Mouse (Mus musculus): ENCODE results near the gene Sash1. TPM values are rescaled to one million over a fixed set of nuclear protein-coding genes. Genes with fewer than 3 reads are reported as not detected.

Gene Sash1
- polyA plus RNA-seq, 1 experiment from 2014 or later = 3.9 TPM

DNA sequence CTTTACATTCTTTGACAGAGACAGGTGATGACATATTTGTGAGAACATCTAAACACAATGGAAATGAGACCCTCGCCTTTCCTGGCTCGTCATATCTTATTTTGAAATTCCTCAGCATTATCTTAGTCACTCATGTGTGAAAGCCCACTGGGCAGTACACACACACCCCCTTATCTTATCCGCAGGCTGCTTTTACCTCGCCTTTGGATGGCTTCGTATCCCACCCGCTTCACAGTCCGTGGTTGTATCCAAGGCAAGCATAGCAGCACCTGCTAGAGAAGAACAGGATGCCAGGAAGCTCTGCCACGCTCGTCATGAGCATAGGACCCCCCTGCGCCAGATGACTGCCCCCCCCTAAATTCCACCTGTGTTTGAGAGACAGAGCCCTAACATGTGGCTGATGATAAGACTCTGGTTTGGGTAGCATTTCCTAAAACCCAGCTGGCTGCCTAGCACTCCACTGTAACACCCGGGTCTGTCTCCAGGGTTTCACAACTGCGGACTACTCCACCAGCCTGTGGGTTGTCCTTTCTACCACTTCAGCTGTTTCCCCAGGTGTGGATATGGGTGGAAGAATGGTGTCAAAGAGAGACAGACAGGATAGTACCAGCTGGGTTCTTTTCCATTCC, 84.0 kb downstream of the Sash1 start:
- H3K36me3 ChIP-seq = peaks cover 32% of the 10 kb centered on the region
- no peaks in the 10 kb centered on the region for H3K27me3 ChIP-seq (ENCODE audit: insufficient read depth, poor library complexity, severe bottlenecking)
- WGBS = 79% methylated on average over 12 of the region's 12 CpGs
- H3K4me1 ChIP-seq (replicated peaks) = peaks cover 42% of the 10 kb centered on the region
- no peak for DNase-seq (ENCODE audit: low spot score)
- H3K9me3 ChIP-seq = 0 out of 2 replicates have a peak, but pooled peaks cover 4% of the 10 kb centered on the region
- H3K27ac ChIP-seq = peak overlapping the region; percentile 83
- no peak overlapping the region for H3K4me3 ChIP-seq

DNA sequence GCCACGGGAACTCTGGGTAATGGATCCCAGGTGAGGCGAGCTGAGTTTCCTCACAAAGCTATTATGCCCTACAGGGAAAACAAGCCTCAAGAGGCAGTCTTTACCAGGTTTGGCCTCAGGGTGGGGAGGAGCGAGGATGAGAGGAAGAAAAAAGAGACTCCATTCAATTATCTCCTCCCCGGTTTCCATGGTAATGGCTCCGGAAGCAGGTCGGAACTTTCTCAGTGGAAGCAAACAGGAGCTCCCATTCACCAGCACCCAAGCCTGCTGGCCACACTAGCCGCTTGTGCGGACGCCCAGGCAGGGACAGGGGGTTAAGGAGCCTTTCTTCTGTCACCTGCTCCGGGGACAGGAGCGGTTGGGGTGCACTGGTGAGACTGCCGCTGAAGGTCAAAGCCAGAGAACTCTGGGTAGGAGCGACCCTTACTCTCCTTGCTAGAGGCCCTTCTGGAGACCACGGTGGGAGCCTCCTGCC, 84.7 kb downstream of the Sash1 start:
- peak; percentile 53 for DNase-seq (ENCODE audit: low spot score)
- 33% methylated on average over 14 of the region's 14 CpGs for WGBS
- H3K9me3 ChIP-seq = 0 out of 2 replicates have a peak, but pooled peaks cover 4% of the 10 kb centered on the region
- peak overlapping the region; percentile 83 for H3K27ac ChIP-seq
- H3K36me3 ChIP-seq = peaks cover 33% of the 10 kb centered on the region
- H3K27me3 ChIP-seq (ENCODE audit: insufficient read depth, poor library complexity, severe bottlenecking) = no peaks in the 10 kb centered on the region
- peaks cover 42% of the 10 kb centered on the region for H3K4me1 ChIP-seq (replicated peaks)
- H3K4me3 ChIP-seq = peak overlapping the region; percentile 37

DNA sequence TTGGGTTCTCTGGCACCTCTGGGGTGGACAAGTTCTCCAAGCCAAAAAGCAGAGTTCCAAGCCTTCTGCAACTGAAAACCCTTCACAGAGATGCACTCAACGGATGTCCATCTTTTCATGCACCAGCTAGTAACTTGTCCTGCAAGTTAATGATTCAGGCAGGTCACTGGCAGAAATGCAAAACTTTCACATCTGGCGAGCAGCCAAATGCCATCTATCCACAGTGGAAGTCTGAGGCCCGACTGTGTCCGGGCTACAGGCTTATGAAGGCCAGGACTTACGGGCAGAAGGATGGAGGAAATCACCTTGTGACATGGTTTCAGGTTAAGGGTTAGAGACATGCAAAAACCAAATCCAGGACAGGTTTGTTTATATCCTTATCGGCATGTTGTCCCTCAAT, 88.0 kb downstream of the Sash1 start:
- no peak for DNase-seq (ENCODE audit: low spot score)
- H3K4me3 ChIP-seq = no peak overlapping the region
- no peak overlapping the region for H3K27ac ChIP-seq
- H3K27me3 ChIP-seq (ENCODE audit: insufficient read depth, poor library complexity, severe bottlenecking) = no peaks in the 10 kb centered on the region
- H3K9me3 ChIP-seq = 0 out of 2 replicates have a peak, but pooled peaks cover 4% of the 10 kb centered on the region
- peaks cover 21% of the 10 kb centered on the region for H3K4me1 ChIP-seq (replicated peaks)
- 93% methylated on average over 6 of the region's 6 CpGs for WGBS
- peaks cover 36% of the 10 kb centered on the region for H3K36me3 ChIP-seq

DNA sequence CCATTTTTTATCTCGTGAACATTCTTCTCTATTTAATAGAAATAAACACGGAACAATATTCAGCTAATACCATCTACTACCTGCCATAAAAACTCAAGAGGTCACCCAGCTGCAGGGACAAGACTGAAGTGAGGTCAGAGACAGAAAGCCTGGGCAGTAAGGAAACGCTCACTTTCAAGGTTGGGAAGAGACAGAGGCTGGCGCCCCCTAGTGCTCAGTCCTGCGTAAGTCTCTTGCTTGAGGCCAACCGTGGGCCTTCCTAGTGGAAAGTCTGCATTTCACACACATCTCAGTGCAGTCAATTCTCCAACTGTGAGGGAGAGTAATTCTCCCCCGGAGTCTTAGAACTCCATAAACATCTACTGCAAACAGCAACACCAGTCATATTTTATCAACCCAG, 90.5 kb downstream of the Sash1 start:
- no peaks in the 10 kb centered on the region for H3K27me3 ChIP-seq (ENCODE audit: insufficient read depth, poor library complexity, severe bottlenecking)
- peak; percentile 70 for DNase-seq (ENCODE audit: low spot score)
- 41% methylated on average over 7 of the region's 7 CpGs for WGBS
- H3K36me3 ChIP-seq = peaks cover 35% of the 10 kb centered on the region
- no peak overlapping the region for H3K27ac ChIP-seq
- H3K9me3 ChIP-seq = 0 out of 2 replicates have a peak, but pooled peaks cover 4% of the 10 kb centered on the region
- no peaks in the 10 kb centered on the region for H3K4me1 ChIP-seq (replicated peaks)
- no peak overlapping the region for H3K4me3 ChIP-seq

DNA sequence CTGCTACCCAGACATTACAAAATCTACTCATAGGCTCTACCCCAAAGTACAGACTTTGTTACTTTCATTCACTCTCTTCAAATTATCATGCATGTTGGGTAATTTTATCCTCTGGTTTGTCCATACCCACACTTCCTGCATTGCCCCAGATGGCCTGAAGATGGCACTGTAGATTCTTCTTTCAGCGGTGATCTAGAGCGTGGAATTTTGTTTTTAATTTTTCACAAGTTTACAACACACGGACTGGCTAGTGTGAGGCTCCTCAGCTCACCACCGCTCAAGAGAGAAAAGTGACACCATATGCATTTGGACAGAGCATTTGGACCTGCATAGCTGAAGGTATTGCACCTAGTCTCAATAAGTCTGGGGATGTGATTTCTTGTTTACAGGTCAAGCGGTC, 93.5 kb downstream of the Sash1 start:
- Histone ChIP-seq H3K36me3 (peaks cover 11% of the 10 kb centered on the region), H3K4me3 (no peak overlapping the region), H3K9me3 (no peaks in the 10 kb centered on the region), H3K27me3 (ENCODE audit: insufficient read depth, poor library complexity, severe bottlenecking) (no peaks in the 10 kb centered on the region), H3K4me1 (replicated peaks) (peaks cover 6% of the 10 kb centered on the region), H3K27ac (no peak overlapping the region)
- 68% methylated on average over 5 of the region's 5 CpGs for WGBS
- DNase-seq (ENCODE audit: low spot score) = peak; percentile 39

DNA sequence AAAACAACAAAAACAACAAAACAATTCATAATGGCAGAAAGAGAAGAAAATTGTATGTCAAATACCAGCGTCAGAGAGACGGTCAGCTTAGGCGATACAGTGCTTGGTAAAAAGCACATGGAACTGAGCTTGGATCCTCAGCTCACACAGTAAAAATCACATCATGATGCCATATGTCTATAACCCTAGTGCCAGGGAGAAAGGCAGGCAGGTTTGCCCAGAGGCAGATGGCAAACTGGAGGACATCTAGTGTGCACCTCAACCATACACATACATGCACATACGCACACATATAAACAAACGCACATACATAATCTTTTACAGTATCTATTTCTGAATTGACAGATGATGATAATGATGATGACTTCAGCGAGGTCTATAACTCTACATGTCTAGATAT, 96.8 kb downstream of the Sash1 start:
- DNase-seq (ENCODE audit: low spot score) = no peak

DNA sequence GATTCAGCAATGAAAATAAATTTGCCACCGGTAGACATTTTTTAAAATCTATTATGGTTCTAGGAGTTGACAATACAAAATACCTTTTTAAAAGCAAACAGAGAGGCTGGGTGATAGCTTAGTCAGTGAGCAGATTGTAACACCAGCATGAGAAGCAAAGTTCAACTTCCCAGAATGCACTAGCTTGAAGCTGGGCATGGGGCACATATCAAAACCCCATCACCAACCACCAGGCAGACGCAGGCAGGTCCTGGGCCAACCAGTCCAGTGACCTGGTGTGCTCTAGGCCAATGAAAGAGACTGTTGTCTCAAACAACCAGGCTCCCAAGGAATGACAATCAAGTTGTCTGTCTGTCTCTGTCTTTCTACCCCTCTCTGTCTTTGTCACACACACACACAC, 98.6 kb downstream of the Sash1 start:
- Histone ChIP-seq H3K9me3 (no peaks in the 10 kb centered on the region), H3K27ac (0 out of 2 replicates have a peak overlapping the region, but pooled peaks have one; percentile 12), H3K27me3 (ENCODE audit: insufficient read depth, poor library complexity, severe bottlenecking) (no peaks in the 10 kb centered on the region), H3K36me3 (peaks cover 16% of the 10 kb centered on the region), H3K4me1 (replicated peaks) (peaks cover 33% of the 10 kb centered on the region), H3K4me3 (no peak overlapping the region)
- 58% methylated on average over 2 of the region's 2 CpGs for WGBS
- no peak for DNase-seq (ENCODE audit: low spot score)

More for the DNA sequence above, 96.8 kb downstream of the Sash1 start:
- Histone ChIP-seq H3K4me1 (replicated peaks) (peaks cover 33% of the 10 kb centered on the region), H3K27me3 (ENCODE audit: insufficient read depth, poor library complexity, severe bottlenecking) (no peaks in the 10 kb centered on the region), H3K4me3 (no peak overlapping the region), H3K27ac (no peak overlapping the region), H3K36me3 (peaks cover 12% of the 10 kb centered on the region), H3K9me3 (no peaks in the 10 kb centered on the region)
- WGBS = 93% methylated on average over 6 of the region's 6 CpGs

DNA sequence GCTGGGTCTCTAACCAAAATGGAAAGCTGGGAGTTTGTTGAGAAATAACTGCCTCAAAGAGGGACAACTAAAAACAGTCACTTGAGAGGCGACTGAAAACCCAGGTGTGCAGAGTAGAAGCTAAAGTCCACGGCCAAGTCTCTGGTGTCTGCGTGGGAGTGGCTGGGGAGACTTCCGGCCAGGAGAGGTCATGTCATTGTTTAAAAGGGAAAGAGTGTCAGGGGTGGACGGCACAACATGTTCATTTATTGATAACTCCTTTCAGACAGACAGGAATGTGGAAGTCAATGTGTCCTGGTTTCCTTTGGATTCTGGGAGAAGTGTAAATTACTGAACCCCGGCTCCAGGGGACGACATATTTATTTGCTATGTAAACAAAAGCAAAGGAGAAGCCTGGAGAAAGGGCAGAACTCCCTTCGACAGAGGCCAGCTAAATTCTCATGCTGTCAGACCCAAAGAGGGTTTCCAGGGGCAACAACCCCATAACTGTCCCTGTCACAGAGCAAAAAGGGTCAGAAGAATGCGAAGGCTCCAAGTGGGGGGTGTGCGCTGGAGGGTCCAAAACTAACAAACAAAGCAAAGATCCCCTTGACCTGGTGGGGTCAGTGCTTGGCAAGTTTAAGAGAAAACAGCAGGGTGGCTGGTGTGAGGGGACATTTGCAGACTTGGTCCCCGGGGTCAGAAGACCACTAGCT, 100.3 kb downstream of the Sash1 start:
- Histone ChIP-seq H3K27ac (peak overlapping the region; percentile 41), H3K27me3 (ENCODE audit: insufficient read depth, poor library complexity, severe bottlenecking) (no peaks in the 10 kb centered on the region), H3K4me3 (no peak overlapping the region), H3K9me3 (no peaks in the 10 kb centered on the region), H3K4me1 (replicated peaks) (peaks cover 33% of the 10 kb centered on the region), H3K36me3 (peaks cover 27% of the 10 kb centered on the region)
- 22% methylated on average over 11 of the region's 11 CpGs for WGBS
- peak; percentile 63 for DNase-seq (ENCODE audit: low spot score)

DNA sequence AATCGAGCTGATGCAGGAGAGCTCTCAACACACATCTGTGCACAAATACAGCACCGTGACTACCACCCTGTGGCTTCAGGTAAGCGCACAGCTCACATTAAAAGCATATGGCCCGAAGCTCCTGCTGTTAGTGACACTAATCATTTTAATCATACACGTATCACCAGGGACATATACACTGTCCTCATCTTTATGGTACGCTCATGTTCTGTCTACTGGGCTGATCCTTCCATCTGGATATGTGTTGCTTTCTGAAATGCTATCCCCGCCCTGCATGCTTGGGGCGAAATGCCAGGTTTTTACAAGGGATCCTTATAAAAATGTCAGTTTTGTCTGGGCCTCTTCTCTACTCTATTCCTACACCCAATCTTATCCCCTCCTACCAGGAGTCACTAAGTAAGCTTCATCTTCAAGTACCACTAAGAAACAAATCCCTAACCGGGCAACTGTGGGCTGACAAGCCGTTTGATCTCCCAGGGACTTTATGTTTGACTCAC, 103.9 kb downstream of the Sash1 start:
- WGBS = 89% methylated on average over 10 of the region's 10 CpGs
- Histone ChIP-seq H3K4me1 (replicated peaks) (peaks cover 22% of the 10 kb centered on the region), H3K27me3 (ENCODE audit: insufficient read depth, poor library complexity, severe bottlenecking) (no peaks in the 10 kb centered on the region), H3K4me3 (no peak overlapping the region), H3K9me3 (no peaks in the 10 kb centered on the region), H3K36me3 (peaks cover 45% of the 10 kb centered on the region), H3K27ac (no peak overlapping the region)
- no peak for DNase-seq (ENCODE audit: low spot score)

DNA sequence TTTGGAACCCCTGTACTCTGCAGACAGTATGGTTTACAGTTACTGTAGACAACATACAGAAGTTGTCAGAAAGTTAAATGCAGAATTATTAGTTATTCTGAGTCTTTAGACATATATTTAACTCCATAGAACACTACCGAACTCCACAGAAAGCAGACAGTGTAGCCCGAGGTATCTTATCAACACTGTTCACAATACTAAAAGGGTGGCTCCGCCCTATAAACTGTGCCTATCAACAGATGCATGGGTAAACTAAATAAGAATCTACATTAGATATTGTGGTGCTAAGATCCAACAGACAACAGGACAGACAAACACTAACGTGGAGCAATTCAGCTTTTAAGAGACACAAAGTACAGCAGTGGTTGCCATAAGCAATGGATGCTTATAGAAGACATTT, 106.0 kb downstream of the Sash1 start:
- WGBS = 93% methylated on average over 4 of the region's 4 CpGs
- H3K36me3 ChIP-seq = peaks cover 65% of the 10 kb centered on the region

DNA sequence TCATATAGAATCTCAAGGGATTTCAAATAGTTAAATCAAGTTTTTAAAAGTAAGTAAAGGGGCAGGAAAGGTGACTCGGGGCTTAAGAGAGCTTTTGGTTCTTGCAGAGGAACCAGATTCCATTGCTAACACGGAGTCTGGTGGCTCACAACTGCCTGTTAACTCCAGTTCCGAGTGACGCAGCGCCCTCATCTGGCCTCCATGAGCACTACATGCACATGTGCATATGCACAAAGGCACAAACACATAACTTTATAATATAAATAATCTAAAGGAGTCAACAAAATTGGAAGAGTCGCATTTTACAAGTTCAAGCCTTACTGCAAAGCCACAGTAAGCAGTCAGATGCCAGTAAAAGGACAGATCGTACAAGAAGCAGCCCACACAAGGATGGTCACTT, 107.0 kb downstream of the Sash1 start:
- no peak overlapping the region for H3K27ac ChIP-seq
- peaks cover 7% of the 10 kb centered on the region; the same call in 1 of the 2 replicates for H3K9me3 ChIP-seq
- H3K4me3 ChIP-seq = no peak overlapping the region
- no peak for DNase-seq (ENCODE audit: low spot score)
- H3K4me1 ChIP-seq (replicated peaks) = no peaks in the 10 kb centered on the region
- 87% methylated on average over 7 of the region's 7 CpGs for WGBS
- peaks cover 58% of the 10 kb centered on the region for H3K36me3 ChIP-seq
- H3K27me3 ChIP-seq (ENCODE audit: insufficient read depth, poor library complexity, severe bottlenecking) = no peaks in the 10 kb centered on the region

More for the DNA sequence above, 106.0 kb downstream of the Sash1 start:
- Histone ChIP-seq H3K4me1 (replicated peaks) (peaks cover under 1% of the 10 kb centered on the region), H3K9me3 (peaks cover 7% of the 10 kb centered on the region; the same call in 1 of the 2 replicates), H3K4me3 (no peak overlapping the region), H3K27me3 (ENCODE audit: insufficient read depth, poor library complexity, severe bottlenecking) (no peaks in the 10 kb centered on the region), H3K27ac (no peak overlapping the region)
- DNase-seq (ENCODE audit: low spot score) = no peak

DNA sequence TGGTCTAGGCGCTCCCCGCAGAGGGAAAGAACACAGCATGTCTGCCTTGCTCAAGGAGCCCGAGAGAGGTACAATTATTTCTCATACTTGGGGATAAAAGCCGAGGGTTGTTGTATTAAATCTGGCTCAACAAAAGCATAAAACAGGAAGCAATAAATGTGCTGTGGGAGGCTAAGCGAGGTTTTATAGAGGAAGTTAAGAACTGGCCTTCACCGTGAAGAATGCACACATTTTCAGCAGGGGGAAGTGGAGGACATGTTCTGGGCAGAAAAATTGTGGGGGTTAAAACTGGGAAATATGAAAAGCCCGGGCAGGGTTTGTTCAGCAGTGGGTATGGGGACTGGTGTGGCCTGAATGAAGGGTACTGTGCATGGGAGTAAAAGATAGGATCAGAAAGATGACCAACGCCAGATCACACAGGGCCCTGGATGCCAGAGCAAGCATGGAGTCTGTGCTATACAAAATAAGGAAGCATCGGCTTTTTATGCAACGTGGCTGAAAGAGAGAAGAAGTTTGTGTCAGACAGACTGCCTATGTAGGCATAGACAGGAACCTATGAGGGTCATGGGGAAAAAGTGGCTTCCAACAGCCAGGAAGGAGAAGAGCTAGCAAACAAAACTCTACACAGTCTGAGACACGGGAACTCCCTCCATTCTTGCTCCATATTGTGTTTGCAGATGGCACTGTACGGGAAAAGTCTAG, 108.2 kb downstream of the Sash1 start:
- no peak overlapping the region for H3K27ac ChIP-seq
- H3K36me3 ChIP-seq = peaks cover 55% of the 10 kb centered on the region
- H3K4me3 ChIP-seq = no peak overlapping the region
- DNase-seq (ENCODE audit: low spot score) = no peak
- H3K4me1 ChIP-seq (replicated peaks) = no peaks in the 10 kb centered on the region
- peaks cover 7% of the 10 kb centered on the region; the same call in 1 of the 2 replicates for H3K9me3 ChIP-seq
- 91% methylated on average over 12 of the region's 12 CpGs for WGBS
- H3K27me3 ChIP-seq (ENCODE audit: insufficient read depth, poor library complexity, severe bottlenecking) = no peaks in the 10 kb centered on the region

Measured in hindbrain, embryonic 10.5 days (tissue).